Mouse (Mus musculus) heart, postnatal 14 days (tissue): Measurements from ENCODE around the gene Gm20695. TPM values are rescaled to one million over a fixed set of nuclear protein-coding genes. Genes with fewer than 3 reads are reported as not detected.
"Not testable (repeated sequence)": the region's sequence is repeated elsewhere in the genome, so short reads cannot be mapped to it uniquely, and the experiment has no call there.

Source experiments
- DNase-seq, 2 experiments: peaks; one replicate each; pipeline ENCODE4 v3.0.0; 2021 to 2022
- intact Hi-C: fragments of 180-260 bp; cut with DNase I; formaldehyde crosslinking; loops from one replicate; pipeline ENCODE4 v1.15.1; 2025
- long read RNA-seq, 2 experiments: library from polyadenylated mRNA; stranded (forward); transcript quantifications; one replicate each; pipeline ENCODE4 v2.0.0; 2021
- total RNA-seq, 2 experiments: library from RNA; stranded (reverse); gene quantifications; 2 replicates each; pipeline ENCODE4 v1.2.3; 2021

The Gm20695 gene
- not detected for total RNA-seq
- long read RNA-seq, experiment 1: 0 reads
- long read RNA-seq, experiment 2, partial matches to known transcripts: 0 of 1 reads
- long read RNA-seq, experiment 2, other reads (novel, unspliced or antisense): 1 of 1 reads

DNA sequence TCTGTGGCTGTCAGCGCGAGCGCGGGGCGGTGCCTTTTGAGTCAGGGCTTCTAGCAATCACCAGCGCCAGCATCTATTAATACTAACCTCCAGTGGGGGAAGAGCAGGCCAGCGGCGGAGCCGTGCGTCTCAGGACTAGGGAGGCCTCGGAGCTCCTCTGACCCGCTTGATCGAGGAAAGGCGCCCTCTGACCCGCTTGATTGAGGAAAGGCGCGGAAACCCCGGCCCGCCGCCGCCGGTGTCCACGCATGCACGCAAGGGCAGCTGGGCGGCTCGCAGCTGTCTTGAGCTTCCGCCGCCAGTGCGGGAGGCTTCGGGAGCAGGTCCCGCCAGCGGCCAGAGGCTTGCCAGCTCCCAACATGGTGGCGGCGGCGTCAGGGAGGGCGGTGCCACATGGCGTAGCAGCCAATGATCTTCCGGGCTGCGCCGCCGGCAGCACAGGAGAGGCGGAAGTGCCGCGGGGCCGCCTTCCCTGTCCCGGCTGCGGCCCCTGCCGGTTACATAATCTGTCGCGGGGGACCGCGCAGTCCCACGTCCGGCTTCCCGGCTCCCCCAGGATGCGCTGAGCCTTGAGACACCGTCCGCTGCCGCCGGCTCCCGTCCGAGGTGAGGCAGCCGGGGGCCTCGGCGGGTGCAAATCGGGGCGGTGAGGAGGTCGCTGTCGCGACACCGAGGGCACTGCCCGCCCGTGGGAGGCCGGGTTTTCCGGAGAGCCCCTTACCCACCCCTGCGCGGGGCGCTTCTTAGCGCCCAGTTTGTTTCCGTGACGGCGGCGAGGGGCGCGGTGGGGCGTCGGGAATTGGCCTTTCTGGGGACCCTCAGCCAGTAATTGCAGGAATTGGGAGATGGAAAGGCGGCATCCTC lies at the start of gene Gm20695, which contains the start of gene Zfp597:
Gm20695 (plus strand) TSS at position 448 of the 864 bp plus-strand sequence.
Zfp597 (minus strand) TSS at position 361 of the 864 bp plus-strand sequence.
- intact Hi-C loops: loop anchor here (2.0 kb wide), 2 partner anchors 24 to 38 kb away; partner anchors contain the start of genes 1700037C18Rik, Cluap1 and Zfp174
- DNase-seq: peak; percentile 97

GRCm38 (mm10) chr16:3835461-3835860 lies 49.0 kb upstream of the Gm20695 start:
- intact Hi-C loops: no loop called here
- no peak for DNase-seq

DNA sequence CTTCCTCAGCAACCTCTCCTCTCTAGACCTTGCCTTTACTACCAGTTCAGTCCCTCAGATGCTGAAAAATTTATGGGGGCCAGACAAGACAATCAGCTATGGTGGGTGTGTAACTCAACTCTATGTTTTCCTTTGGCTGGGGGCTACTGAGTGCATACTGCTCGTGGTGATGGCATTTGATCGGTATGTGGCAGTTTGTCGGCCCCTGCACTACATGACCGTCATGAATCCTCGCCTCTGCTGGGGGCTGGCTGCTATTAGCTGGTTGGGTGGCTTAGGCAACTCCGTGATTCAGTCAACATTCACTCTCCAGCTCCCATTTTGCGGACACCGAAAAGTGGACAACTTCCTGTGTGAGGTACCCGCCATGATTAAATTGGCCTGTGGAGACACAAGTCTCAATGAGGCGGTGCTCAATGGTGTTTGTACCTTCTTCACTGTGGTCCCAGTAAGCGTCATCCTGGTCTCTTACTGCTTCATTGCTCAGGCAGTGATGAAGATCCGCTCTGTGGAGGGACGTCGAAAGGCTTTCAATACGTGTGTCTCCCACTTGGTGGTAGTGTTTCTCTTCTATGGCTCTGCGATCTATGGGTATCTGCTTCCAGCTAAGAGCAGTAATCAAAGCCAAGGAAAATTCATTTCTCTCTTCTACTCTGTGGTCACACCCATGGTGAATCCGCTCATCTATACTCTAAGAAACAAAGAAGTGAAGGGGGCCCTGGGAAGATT lies 45.1 kb upstream of the Gm20695 start:
- intact Hi-C loops: loop anchor here (2.0 kb wide), 1 partner anchor 163 kb away; the partner anchor contains the start of gene Slx4
- DNase-seq: peak; percentile 29 to 48

DNA sequence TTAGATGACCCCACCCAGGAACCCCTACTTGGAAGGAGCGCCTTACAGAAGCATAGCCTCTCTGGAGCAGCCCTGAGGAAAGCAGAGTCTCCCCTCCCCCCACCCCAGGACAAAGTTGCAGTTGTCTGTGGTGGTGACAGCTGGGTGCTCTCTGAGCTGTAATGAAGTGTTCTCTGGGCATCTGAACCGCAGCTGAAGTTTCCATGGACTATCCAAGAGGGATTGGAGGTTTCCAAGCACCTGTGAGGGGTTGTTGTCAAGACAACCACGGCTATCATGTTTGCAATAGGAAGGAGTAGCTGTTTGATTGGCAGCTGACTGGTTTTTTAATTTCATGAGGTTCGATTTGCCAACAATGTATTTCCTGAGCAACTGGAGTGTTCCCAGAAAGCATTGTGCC lies 41.5 kb upstream of the Gm20695 start:
- intact Hi-C loops: loop anchor here (10.0 kb wide), 2 partner anchors 202 to 442 kb away; no protein-coding TSS in a partner anchor
- no peak for DNase-seq

DNA sequence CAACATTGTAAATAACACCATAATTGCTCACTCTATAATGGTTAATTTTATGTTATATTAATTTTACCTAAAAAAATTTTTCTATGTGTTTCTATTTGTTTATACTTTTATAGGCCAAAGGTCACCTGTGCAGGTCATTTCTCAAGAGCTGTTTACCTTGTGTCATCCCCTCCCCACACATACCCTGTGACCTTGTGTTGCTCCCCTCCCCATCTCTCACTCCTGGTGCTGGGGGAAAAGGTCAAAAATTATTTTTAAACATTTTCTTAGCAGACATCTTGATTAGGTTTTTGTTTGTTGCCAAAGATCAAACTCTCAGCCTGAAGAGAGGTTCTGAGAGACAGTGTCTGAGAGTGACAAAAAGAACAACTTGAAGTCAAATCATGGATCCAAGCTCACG lies 40.7 kb upstream of the Gm20695 start:
- no peak for DNase-seq
- intact Hi-C loops: loop anchor here (10.0 kb wide), 2 partner anchors 201 to 441 kb away; no protein-coding TSS in a partner anchor

DNA sequence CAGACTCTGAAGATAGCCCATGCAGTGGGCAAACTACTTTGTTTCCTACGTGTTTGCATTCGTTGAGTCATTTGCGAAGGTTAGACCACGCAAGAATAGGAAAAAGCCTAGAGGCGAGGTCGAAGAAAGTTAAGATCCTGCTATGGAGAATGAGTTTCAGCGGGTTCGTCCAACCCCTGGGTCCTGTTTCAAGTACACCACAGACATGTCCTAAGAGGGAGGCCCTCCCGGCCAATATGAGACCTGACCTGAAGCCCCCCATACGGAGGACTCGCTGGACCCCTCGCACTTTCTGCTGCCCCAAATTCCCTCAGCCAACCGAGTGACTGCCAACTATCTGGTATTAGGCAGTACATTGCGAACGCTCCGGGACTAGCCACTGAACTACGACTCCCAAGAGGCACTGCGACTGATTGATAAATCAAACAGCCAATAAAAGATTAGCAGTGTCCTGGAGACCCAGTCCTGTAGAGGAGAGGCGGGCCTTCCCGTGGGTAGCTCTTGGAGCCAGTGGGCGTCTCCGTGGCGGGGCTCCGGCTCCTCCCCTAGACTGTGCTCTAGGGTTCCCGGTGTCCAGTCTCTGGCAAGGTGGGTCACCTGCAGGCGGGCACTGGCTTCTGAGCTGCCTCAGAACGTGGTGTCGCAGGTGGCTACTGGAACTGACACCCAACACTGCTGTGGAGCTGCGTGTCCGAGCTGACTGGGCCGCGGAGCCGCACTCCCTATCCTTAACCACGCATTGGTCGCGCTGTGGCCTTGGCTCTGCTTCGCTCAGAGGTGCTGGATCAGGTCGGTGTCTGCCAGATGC lies 37.5 kb upstream of the Gm20695 start, which contains the start of gene Zfp174:
Zfp174 (plus strand) TSS at position 558 of the 808 bp plus-strand sequence.
- peak; percentile 91 to 94 for DNase-seq
- intact Hi-C loops: loop anchor here (2.0 to 10.0 kb wide), 5 partner anchors 38 to 438 kb away; partner anchors contain the start of genes 1700037C18Rik, Cluap1, Gm20695 and Zfp597

DNA sequence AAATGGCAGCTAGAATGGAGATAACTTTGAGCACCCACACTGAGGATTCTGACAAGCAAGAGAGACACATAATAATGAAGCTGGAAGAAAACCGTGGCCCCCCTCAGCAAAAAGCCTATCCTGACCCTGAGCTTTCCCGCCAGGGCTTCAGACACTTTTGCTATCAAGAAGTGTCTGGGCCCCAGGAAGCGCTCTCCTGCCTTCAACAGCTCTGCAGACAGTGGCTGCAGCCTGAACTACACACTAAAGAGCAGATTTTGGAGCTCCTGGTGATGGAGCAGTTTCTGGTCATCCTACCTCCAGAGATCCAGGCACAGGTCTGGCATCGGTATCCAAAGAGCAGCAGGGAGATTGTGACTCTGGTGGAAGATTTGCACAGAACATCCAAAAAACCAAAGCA lies 36.6 kb upstream of the Gm20695 start:
- intact Hi-C loops: loop anchor here (2.0 to 10.0 kb wide), 5 partner anchors 37 to 437 kb away; partner anchors contain the start of genes 1700037C18Rik, Cluap1, Gm20695 and Zfp597
- DNase-seq: no peak

GRCm38 (mm10) chr16:3848416-3848815 lies 36.0 kb upstream of the Gm20695 start:
- no peak for DNase-seq
- intact Hi-C loops: loop anchor here (5.0 to 10.0 kb wide), 3 partner anchors 101 to 436 kb away; no protein-coding TSS in a partner anchor

- DNase-seq, intact Hi-C loops: not testable (repeated sequence)
These were observed 33.1 kb upstream of the Gm20695 start for GRCm38 (mm10) chr16:3851301-3851700.

DNA sequence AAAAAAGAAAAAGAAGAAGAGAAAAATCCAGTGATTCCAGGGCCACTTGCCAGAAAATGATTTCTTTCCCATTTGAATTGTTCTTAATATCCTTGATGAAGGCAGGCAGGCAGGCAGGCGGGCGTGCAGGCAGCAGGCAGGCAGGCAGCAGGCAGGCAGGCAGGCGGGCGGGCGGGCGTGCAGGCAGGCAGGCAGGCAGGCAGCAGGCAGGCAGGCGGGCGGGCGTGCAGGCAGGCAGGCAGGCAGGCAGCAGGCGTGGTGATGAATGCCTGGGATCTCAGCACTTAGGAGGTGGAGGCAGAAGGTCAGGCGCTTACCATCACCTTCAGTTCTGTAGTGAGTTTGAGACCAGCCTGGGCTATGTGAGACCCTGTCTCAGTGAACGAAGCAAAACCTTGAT lies 31.9 kb upstream of the Gm20695 start:
- intact Hi-C loops: no loop called here
- no peak for DNase-seq

DNA sequence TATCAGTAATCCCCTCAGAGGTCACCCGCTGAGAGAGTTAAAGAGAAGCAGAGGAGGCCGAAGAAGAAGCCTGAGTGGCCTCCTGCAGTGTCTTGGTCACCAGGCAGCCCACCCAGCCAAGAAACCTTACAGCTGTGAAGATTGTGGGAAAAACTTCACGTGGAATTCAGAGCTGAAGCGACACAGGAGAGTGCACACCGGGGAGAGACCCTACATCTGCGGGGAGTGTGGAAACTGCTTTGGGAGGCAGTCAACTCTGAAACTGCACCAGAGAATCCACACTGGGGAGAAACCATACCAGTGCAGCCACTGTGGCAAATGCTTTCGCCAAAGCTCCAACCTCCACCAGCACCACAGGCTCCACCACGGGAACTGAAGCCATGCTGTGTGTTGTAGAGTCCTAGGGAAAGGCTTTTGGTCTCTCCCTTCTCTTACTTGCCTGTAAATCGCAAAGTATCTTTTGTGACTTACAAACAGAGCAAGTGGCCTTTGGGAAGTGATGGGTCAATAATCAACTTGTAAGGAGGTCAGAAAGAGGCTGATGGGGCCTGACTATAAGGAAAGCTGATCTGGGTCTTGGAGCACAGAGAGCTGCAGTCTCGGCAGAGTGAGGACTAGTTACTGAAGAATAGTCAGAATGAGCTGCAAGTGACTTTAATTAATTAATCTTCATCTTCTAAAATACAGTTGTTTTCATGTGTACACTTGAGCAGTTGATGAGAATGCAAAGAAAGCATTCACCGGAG lies 29.8 kb upstream of the Gm20695 start:
- intact Hi-C loops: no loop called here
- DNase-seq: no peak

- intact Hi-C loops: no loop called here
- DNase-seq: no peak
These were observed 28.7 kb upstream of the Gm20695 start for GRCm38 (mm10) chr16:3855776-3856175.

- no peak for DNase-seq
- intact Hi-C loops: no loop called here
These were observed 25.2 kb upstream of the Gm20695 start for GRCm38 (mm10) chr16:3859254-3859653.

DNA sequence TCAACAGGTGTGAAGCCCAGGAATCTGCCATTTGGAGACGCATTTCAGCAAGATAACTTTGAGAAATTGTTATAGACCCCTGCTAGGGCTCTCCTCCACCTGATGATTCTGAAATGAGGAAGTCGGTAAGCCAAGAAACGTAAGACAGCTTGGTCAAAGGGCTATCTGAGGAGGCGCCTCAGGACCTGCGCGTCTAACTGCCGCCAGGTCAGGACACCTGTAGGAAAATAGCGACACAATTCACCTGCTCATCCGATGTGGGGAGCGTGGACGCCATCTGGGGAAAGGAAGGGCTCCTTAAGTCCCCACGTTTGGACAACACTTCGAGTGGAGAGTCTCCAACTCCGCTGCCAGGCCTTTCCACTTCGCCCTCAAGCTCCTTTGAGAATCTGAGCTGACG lies 12.6 kb upstream of the Gm20695 start:
- intact Hi-C loops: loop anchor here (5.0 kb wide), 1 partner anchor 35 kb away; the partner anchor contains the start of genes 1700037C18Rik and Cluap1
- DNase-seq: no peak

DNA sequence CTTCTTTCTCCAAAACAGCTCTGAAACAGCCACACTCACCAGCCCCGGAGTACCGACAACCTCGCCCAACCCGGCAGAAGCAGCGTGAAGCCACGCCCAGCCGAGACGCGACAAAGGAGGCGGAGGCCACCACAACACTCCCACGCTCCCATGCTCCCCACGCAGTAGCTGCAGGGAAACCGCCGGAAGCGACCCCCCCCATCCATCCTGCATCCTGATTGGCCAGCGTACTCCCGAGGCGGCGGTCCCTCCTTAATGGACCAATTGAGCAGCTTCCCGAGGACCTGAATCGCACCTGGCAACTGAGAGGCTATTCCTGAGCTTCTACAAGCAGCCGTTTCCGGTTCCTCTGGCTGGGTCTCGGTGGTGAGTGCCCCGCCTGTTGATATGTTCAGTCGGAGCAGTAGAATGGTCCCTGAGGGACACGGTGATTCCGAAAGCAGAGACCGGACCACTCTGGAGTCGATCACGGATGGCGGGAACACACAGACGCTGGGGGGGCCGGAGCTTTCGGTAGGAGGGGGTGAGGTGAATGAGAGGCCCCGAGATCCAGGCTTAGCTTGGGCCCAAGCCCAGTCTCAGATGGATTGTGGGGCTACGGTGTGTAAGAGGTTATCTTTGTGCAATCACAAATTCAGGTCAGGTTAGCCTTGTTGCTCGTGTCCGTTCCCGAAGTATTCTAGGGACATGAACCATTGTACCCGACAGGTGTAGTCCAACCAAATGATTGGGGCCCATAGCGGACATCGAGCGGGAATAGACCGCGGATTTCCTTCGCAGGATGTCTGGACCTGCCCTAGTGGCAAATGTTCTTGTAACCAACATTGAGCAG lies 12.0 kb upstream of the Gm20695 start, which contains the start of gene Naa60:
Naa60 (plus strand) TSS at position 160 of the 832 bp plus-strand sequence.
- peak; percentile 88 to 90 for DNase-seq
- intact Hi-C loops: loop anchor here (5.0 kb wide), 1 partner anchor 35 kb away; the partner anchor contains the start of genes 1700037C18Rik and Cluap1

GRCm38 (mm10) chr16:3876346-3876745 lies 8.1 kb upstream of the Gm20695 start:
- no peak for DNase-seq
- intact Hi-C loops: no loop called here

- intact Hi-C loops: loop anchor here (2.0 kb wide), 2 partner anchors 24 to 38 kb away; partner anchors contain the start of genes 1700037C18Rik, Cluap1 and Zfp174
- no peak for DNase-seq
These were observed 720 bp downstream of the Gm20695 start for GRCm38 (mm10) chr16:3885065-3885670.
